Mouse (Mus musculus) midbrain, embryonic 11.5 days (tissue): Measurements from ENCODE around the gene Slc22a12. TPM values are rescaled to one million over a fixed set of nuclear protein-coding genes. Genes with fewer than 3 reads are reported as not detected.
A peak's percentile ranks its signal among the peaks of the same experiment; 100 is the strongest.

Experiments
- ATAC-seq: fragments of 200-750 bp; cut with Nextera tagmentation; 2 replicates; pipeline ENCODE4 v1.8.0; 2017; ENCODE audit warnings: moderate TSS enrichment, moderate library complexity; ENCODE audit not compliant: low FRiP score
- DNase-seq: peaks from one replicate; pipeline ENCODE4 v3.0.0; 2015; ENCODE audit warnings: low spot score; ENCODE audit errors: missing footprints
- H3K27ac ChIP-seq: fragments of 300-500 bp; sonication (generic); 2 replicates; pipeline ENCODE4 v1.5.1; 2014; ENCODE audit warnings: low read depth, low read length
- H3K27me3 ChIP-seq: fragments of 300-500 bp; sonication (generic); 2 replicates; pipeline ENCODE4 v1.6.1; 2014; ENCODE audit warnings: mild to moderate bottlenecking, low read length, moderate library complexity, mixed read lengths; ENCODE audit not compliant: control insufficient read depth, insufficient read depth
- H3K36me3 ChIP-seq: fragments of 300-500 bp; sonication (generic); 2 replicates; pipeline ENCODE4 v1.6.1; 2014; ENCODE audit warnings: mild to moderate bottlenecking, low read length, moderate library complexity, mixed read lengths; ENCODE audit not compliant: control insufficient read depth, insufficient read depth
- H3K4me1 ChIP-seq: fragments of 300-500 bp; sonication (generic); 2 replicates; pipeline ENCODE4 v1.6.1; 2014; ENCODE audit warnings: low read length; ENCODE audit not compliant: control insufficient read depth, insufficient read depth
- H3K4me2 ChIP-seq: fragments of 300-500 bp; sonication (generic); 2 replicates; pipeline ENCODE4 v1.6.1; 2014; ENCODE audit warnings: mild to moderate bottlenecking, moderate library complexity
- H3K4me3 ChIP-seq: fragments of 300-500 bp; sonication (generic); 2 replicates; pipeline ENCODE4 v1.5.1; 2014; ENCODE audit warnings: low read depth, low read length
- H3K9ac ChIP-seq: fragments of 300-500 bp; sonication (generic); 2 replicates; pipeline ENCODE4 v1.6.1; 2014; ENCODE audit warnings: low read length
- H3K9me3 ChIP-seq: fragments of 300-500 bp; sonication (generic); 2 replicates; pipeline ENCODE4 v1.6.1; 2016; ENCODE audit warnings: low read length; ENCODE audit not compliant: control insufficient read depth
- WGBS: fragments of 180-500 bp; shearing (Covaris S2); extraction: QIAGEN DNeasy Blood & Tissue Kit; methylation state at CpG from one replicate; pipeline ENCODE4 v1.1.7; 2014; 5-methylcytosine and 5-hydroxymethylcytosine counted together
- polyA plus RNA-seq: library from polyadenylated mRNA; unstranded; fragments of >200 nt; fragmentation: Nextera tagmentation; extraction: Ambion mirVana; gene quantifications from 2 replicates; pipeline ENCODE4 v1.2.1, GENCODE M21; 2014

Gene Slc22a12
- polyA plus RNA-seq, 1 experiment from 2014 or later = not detected

GRCm38 (mm10) chr19:6496462-6497149 lies 46.2 kb downstream of the Slc22a12 start:
- Histone ChIP-seq H3K27ac (no peak overlapping the region), H3K4me2 (peak overlapping the region; percentile 99), H3K9me3 (no peaks in the 10 kb centered on the region), H3K27me3 (peaks cover 13% of the 10 kb centered on the region), H3K4me1 (peaks cover 21% of the 10 kb centered on the region), H3K9ac (peak overlapping the region; percentile 54), H3K36me3 (no peaks in the 10 kb centered on the region), H3K4me3 (peak overlapping the region; percentile 84)
- 7% methylated on average over 6 of the region's 6 CpGs for WGBS
- peak; percentile 22; the same call in 1 of the 2 replicates for ATAC-seq
- peak; percentile 91 for DNase-seq

- Histone ChIP-seq H3K4me1 (peaks cover 21% of the 10 kb centered on the region), H3K4me2 (no peak overlapping the region), H3K4me3 (no peak overlapping the region), H3K27ac (no peak overlapping the region), H3K9me3 (no peaks in the 10 kb centered on the region), H3K36me3 (no peaks in the 10 kb centered on the region), H3K27me3 (peaks cover 15% of the 10 kb centered on the region), H3K9ac (no peak overlapping the region)
- no peak for ATAC-seq
- 39% methylated on average over 8 of the region's 8 CpGs for WGBS
- no peak for DNase-seq
Observed at GRCm38 (mm10) chr19:6495714-6496113, 47.1 kb downstream of the Slc22a12 start.

GRCm38 (mm10) chr19:6494504-6495170 lies 48.2 kb downstream of the Slc22a12 start:
- no peak overlapping the region for H3K4me2 ChIP-seq
- H3K36me3 ChIP-seq = no peaks in the 10 kb centered on the region
- DNase-seq (no peak), ATAC-seq (no peak)
- H3K4me1 ChIP-seq = peaks cover 15% of the 10 kb centered on the region
- no peaks in the 10 kb centered on the region for H3K9me3 ChIP-seq
- no peak overlapping the region for H3K27ac ChIP-seq
- H3K9ac ChIP-seq = no peak overlapping the region
- H3K4me3 ChIP-seq = no peak overlapping the region
- peaks cover 15% of the 10 kb centered on the region for H3K27me3 ChIP-seq
- WGBS = 75% methylated on average over 18 of the region's 18 CpGs

DNA sequence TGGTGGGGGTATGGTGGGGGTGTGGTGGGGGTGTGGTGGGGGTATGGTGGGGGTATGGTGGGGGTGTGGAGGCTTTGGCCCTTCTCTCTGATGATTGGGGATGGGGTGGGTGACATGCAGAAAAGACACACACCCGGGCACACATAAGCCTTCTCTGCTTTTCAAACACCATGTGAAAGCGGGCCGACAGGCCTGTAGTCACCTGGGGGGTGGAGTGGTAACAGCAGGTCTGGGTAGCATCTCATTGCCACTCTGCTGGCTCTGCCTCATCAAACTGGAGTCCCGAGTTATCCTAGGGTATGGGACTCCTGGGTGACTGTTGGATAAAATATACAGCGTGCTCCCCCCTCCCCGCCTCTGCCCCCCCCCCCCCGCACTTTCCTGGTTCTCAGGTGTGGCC lies 48.8 kb downstream of the Slc22a12 start:
- WGBS = 73% methylated on average over 7 of the region's 7 CpGs
- peaks cover 12% of the 10 kb centered on the region for H3K4me1 ChIP-seq
- ATAC-seq (no peak), DNase-seq (no peak)
- H3K9ac ChIP-seq = no peak overlapping the region
- H3K9me3 ChIP-seq = no peaks in the 10 kb centered on the region
- H3K36me3 ChIP-seq = no peaks in the 10 kb centered on the region
- peaks cover 15% of the 10 kb centered on the region for H3K27me3 ChIP-seq
- no peak overlapping the region for H3K4me3 ChIP-seq
- H3K4me2 ChIP-seq = no peak overlapping the region
- no peak overlapping the region for H3K27ac ChIP-seq

DNA sequence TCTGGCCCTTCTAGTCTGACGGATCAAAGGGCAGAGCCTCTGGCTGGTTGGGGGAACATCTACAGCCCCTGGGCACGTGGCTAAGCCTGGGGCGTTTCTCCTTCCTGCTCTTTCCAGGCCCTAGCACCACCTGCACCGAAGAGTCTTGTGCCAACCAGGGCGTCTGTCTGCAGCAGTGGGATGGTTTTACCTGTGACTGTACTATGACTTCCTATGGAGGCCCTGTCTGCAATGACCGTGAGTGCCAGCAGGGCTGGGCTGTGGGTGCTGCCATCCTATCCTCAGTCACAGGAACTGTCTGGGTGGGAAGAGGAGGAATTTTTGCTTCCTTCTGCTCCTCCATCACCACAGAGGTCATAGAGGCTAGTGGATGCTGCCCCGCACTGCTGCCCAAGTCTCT lies 49.6 kb downstream of the Slc22a12 start:
- DNase-seq (no peak), ATAC-seq (no peak)
- Histone ChIP-seq H3K27ac (no peak overlapping the region), H3K36me3 (no peaks in the 10 kb centered on the region), H3K4me3 (no peak overlapping the region), H3K4me2 (no peak overlapping the region), H3K4me1 (peaks cover 7% of the 10 kb centered on the region), H3K9ac (no peak overlapping the region), H3K27me3 (peaks cover 10% of the 10 kb centered on the region), H3K9me3 (no peaks in the 10 kb centered on the region)
- WGBS = 81% methylated on average over 7 of the region's 7 CpGs

DNA sequence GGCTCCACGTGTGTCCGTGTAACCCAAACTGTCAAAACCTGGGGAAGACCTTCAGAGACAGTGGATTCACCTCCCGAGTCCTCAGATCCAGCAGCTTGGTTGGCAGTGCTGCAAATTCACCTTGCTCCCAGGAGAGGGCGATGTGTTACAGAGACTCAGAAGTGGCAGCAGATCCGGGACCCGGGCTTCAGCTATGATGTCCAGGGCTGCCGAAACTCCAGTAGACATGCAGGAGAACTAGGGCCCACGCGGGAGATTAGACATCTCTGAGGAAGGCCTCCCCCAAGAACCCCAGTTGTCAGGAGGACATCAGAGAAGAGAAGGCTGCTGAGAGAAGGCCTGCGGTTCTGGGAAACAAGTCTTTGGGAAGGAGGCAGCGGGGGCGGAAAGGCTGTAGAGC lies 50.7 kb downstream of the Slc22a12 start:
- Histone ChIP-seq H3K27me3 (peaks cover 10% of the 10 kb centered on the region), H3K4me2 (no peak overlapping the region; the same call in 1 of the 2 replicates), H3K9ac (no peak overlapping the region), H3K4me3 (no peak overlapping the region), H3K36me3 (no peaks in the 10 kb centered on the region), H3K27ac (no peak overlapping the region), H3K4me1 (peaks cover 7% of the 10 kb centered on the region), H3K9me3 (no peaks in the 10 kb centered on the region)
- DNase-seq (peak; percentile 94), ATAC-seq (no peak)
- WGBS = 25% methylated on average over 12 of the region's 12 CpGs

- H3K4me1 ChIP-seq = peaks cover 4% of the 10 kb centered on the region; the same call in 1 of the 2 replicates
- no peak overlapping the region for H3K27ac ChIP-seq
- H3K4me3 ChIP-seq = no peak overlapping the region
- 80% methylated on average over 8 of the region's 8 CpGs for WGBS
- H3K9me3 ChIP-seq = no peaks in the 10 kb centered on the region
- no peak for ATAC-seq
- H3K4me2 ChIP-seq = no peak overlapping the region
- H3K27me3 ChIP-seq = peaks cover 10% of the 10 kb centered on the region
- H3K36me3 ChIP-seq = no peaks in the 10 kb centered on the region
- DNase-seq = no peak
- H3K9ac ChIP-seq = no peak overlapping the region
Observed at GRCm38 (mm10) chr19:6491538-6491937, 51.3 kb downstream of the Slc22a12 start.

GRCm38 (mm10) chr19:6489030-6489429 lies 53.8 kb downstream of the Slc22a12 start:
- Histone ChIP-seq H3K27ac (no peak overlapping the region), H3K4me1 (no peaks in the 10 kb centered on the region), H3K4me3 (no peak overlapping the region), H3K36me3 (no peaks in the 10 kb centered on the region), H3K4me2 (no peak overlapping the region), H3K9me3 (no peaks in the 10 kb centered on the region), H3K9ac (no peak overlapping the region), H3K27me3 (peaks cover 6% of the 10 kb centered on the region)
- ATAC-seq (peak; percentile 72), DNase-seq (peak; percentile 99)
- whole genome bisulfite sequencing = 1% methylated on average over 4 of the region's 4 CpGs
